In the genomic region with DNA sequence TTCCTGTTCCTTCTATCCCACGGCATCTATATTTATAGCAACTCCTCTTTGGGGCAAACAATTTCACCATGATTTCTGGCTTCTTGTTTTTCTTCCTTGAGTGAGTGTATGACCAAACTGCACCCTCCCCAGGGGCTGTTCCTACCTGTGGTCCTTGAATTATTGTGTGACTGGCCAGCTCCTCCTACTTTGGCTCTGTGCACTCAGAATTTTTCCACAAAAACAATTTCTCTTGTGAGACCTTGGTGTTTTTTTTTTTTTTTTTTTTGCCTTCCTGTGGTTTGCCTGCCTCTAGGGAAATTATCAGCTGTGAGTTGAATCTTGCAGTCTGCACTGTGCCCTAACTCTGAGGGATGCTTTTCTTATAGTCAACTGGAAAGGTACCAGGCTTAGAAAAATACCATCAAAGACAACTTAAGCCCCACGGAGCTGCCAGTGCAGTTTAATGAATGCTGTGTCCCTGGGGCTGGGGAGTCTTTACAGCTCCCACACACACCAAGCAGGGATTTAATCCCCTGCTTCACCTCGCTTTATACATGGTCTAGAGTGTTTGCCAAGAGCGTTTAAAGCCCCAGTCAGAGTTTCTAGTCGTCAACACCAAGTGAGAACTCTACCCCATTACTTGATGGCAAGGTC, we compare ENCODE assay signal across 10 mouse cellular contexts.
DNase-seq lines count a peak whose midpoint lies in the region; ATAC-seq lines count a peak whose summit lies in the region.
"Had no signal": no experiment of that assay in that cellular context is flagged by ENCODE, and none has a peak within 500 bp of the region (broad histone marks: within the 10 kb centered on the region; RNA-seq: fewer than 3 reads in every experiment).

No protein-coding gene starts in this region.

- no peak overlapping the region for H3K27ac ChIP-seq in embryonic facial prominence, embryonic 11.5 days (replicated peaks; ENCODE audit: low read depth, low read length)
- H3K27ac ChIP-seq in embryonic facial prominence, embryonic 10.5 days (replicated peaks): no peak overlapping the region
- no peak overlapping the region for H3K27ac ChIP-seq in midbrain, embryonic 13.5 days
- no peak overlapping the region for H3K27ac ChIP-seq in midbrain, embryonic 11.5 days (ENCODE audit: low read depth, low read length)
- H3K27ac ChIP-seq: heart, embryonic 10.5 days; macrophage had no signal

- ATAC-seq in embryonic facial prominence, embryonic 11.5 days (replicated peaks; ENCODE audit: insufficient number of reproducible peaks, low FRiP score, low TSS enrichment, low read depth): no peak
- ATAC-seq in midbrain, embryonic 13.5 days: peak; percentile 82
- ATAC-seq in midbrain, embryonic 11.5 days (ENCODE audit: low FRiP score): no peak

- no peak overlapping the region for H3K9ac ChIP-seq in embryonic facial prominence, embryonic 11.5 days (replicated peaks; ENCODE audit: low read length)
- H3K9ac ChIP-seq in midbrain, embryonic 13.5 days (replicated peaks): no peak overlapping the region
- H3K9ac ChIP-seq in midbrain, embryonic 11.5 days (ENCODE audit: low read length): no peak overlapping the region

- H3K4me2 ChIP-seq in embryonic facial prominence, embryonic 11.5 days (ENCODE audit: low read depth, low read length): no peak overlapping the region
- no peak overlapping the region for H3K4me2 ChIP-seq in midbrain, embryonic 13.5 days (replicated peaks)
- no peak overlapping the region for H3K4me2 ChIP-seq in midbrain, embryonic 11.5 days

- no peaks in the 10 kb centered on the region for H3K4me1 ChIP-seq in embryonic facial prominence, embryonic 11.5 days (ENCODE audit: control insufficient read depth, insufficient read depth, low read length)
- H3K4me1 ChIP-seq in embryonic facial prominence, embryonic 10.5 days: peaks cover 20% of the 10 kb centered on the region
- H3K4me1 ChIP-seq in midbrain, embryonic 13.5 days (replicated peaks): peaks cover 20% of the 10 kb centered on the region
- H3K4me1 ChIP-seq in midbrain, embryonic 11.5 days (ENCODE audit: control insufficient read depth, insufficient read depth, low read length): peaks cover 4% of the 10 kb centered on the region; the same call in 1 of the 2 replicates

- no peaks in the 10 kb centered on the region for H3K27me3 ChIP-seq in embryonic facial prominence, embryonic 11.5 days (ENCODE audit: control insufficient read depth, insufficient read depth, low read length)
- H3K27me3 ChIP-seq in embryonic facial prominence, embryonic 10.5 days (replicated peaks; ENCODE audit: low read depth, poor library complexity, severe bottlenecking): no peaks in the 10 kb centered on the region
- H3K27me3 ChIP-seq in midbrain, embryonic 13.5 days: no peaks in the 10 kb centered on the region
- no peaks in the 10 kb centered on the region for H3K27me3 ChIP-seq in midbrain, embryonic 11.5 days (ENCODE audit: control insufficient read depth, insufficient read depth, low read length)

- peak; percentile 6 for DNase-seq in embryonic facial prominence, embryonic 11.5 days (ENCODE audit: low spot score)
- DNase-seq in embryonic facial prominence, embryonic 10.5 days (ENCODE audit: low spot score): no peak
- no peak for DNase-seq in midbrain, embryonic 11.5 days (ENCODE audit: low spot score, missing footprints)
- DNase-seq in forelimb bud, embryonic 11.5 days (ENCODE audit: low read depth, low spot score): peak; percentile 6
- peak; percentile 32 for DNase-seq in telencephalon, adult 2 months (ENCODE audit: low read depth, low spot score)
- no peak for DNase-seq in right cerebral cortex, postnatal 4 days
- no peak for DNase-seq in cerebellum, adult 9-11 months

- no peaks in the 10 kb centered on the region for H3K9me3 ChIP-seq in embryonic facial prominence, embryonic 11.5 days (replicated peaks; ENCODE audit: control insufficient read depth, low read length)
- H3K9me3 ChIP-seq in embryonic facial prominence, embryonic 10.5 days: no peaks in the 10 kb centered on the region
- no peaks in the 10 kb centered on the region for H3K9me3 ChIP-seq in midbrain, embryonic 13.5 days
- H3K9me3 ChIP-seq in midbrain, embryonic 11.5 days (ENCODE audit: control insufficient read depth, low read length): no peaks in the 10 kb centered on the region
- H3K9me3 ChIP-seq: heart, embryonic 10.5 days had no signal

- H3K4me3 ChIP-seq in embryonic facial prominence, embryonic 11.5 days (ENCODE audit: low read depth, low read length): no peak overlapping the region
- H3K4me3 ChIP-seq in embryonic facial prominence, embryonic 10.5 days: no peak overlapping the region
- H3K4me3 ChIP-seq in midbrain, embryonic 13.5 days (replicated peaks): no peak overlapping the region
- no peak overlapping the region for H3K4me3 ChIP-seq in midbrain, embryonic 11.5 days (ENCODE audit: low read depth, low read length)
- H3K4me3 ChIP-seq: heart, embryonic 10.5 days had no signal

- no peaks in the 10 kb centered on the region for H3K36me3 ChIP-seq in embryonic facial prominence, embryonic 11.5 days (replicated peaks; ENCODE audit: control insufficient read depth, insufficient read depth, low read depth, low read length)
- no peaks in the 10 kb centered on the region for H3K36me3 ChIP-seq in embryonic facial prominence, embryonic 10.5 days (replicated peaks)
- H3K36me3 ChIP-seq in midbrain, embryonic 13.5 days: no peaks in the 10 kb centered on the region
- no peaks in the 10 kb centered on the region for H3K36me3 ChIP-seq in midbrain, embryonic 11.5 days (ENCODE audit: control insufficient read depth, insufficient read depth, low read length)
- H3K36me3 ChIP-seq: heart, embryonic 10.5 days had no signal

- 26% methylated on average over 5 of the region's 5 CpGs for WGBS in embryonic facial prominence, embryonic 11.5 days
- 26% methylated on average over 5 of the region's 5 CpGs for WGBS in embryonic facial prominence, embryonic 10.5 days
- WGBS in midbrain, embryonic 13.5 days: 11% methylated on average over 5 of the region's 5 CpGs
- 13% methylated on average over 5 of the region's 5 CpGs for WGBS in midbrain, embryonic 11.5 days

Comparison
In these comparisons a context has a peak if more than half of its experiments do, and no peak if none do; other contexts are left out.
1. DNase-seq: peak in embryonic facial prominence, embryonic 11.5 days (single experiment), forelimb bud, embryonic 11.5 days (single experiment) and telencephalon, adult 2 months (single experiment); none in embryonic facial prominence, embryonic 10.5 days (single experiment), midbrain, embryonic 11.5 days (single experiment), right cerebral cortex, postnatal 4 days (single experiment) and cerebellum, adult 9-11 months (single experiment).